Mouse (Mus musculus): Measurements from ENCODE around the gene Mthfd1.
"Not testable (repeated sequence)": the region's sequence is repeated elsewhere in the genome, so short reads cannot be mapped to it uniquely, and the experiment has no call there.

Mthfd1 gene

GRCm38 (mm10) chr12:76254725-76255498, at the start of gene Mthfd1:
TSS of gene Mthfd1 (plus strand) at chr12:76255298.
- DNase-seq (ENCODE audit: low spot score): peak; percentile 70

GRCm38 (mm10) chr12:76209429-76209974, 45.6 kb upstream of the Mthfd1 start:
- DNase-seq (ENCODE audit: low spot score): no peak

GRCm38 (mm10) chr12:76215121-76215520, 40.0 kb upstream of the Mthfd1 start:
- no peak for DNase-seq (ENCODE audit: low spot score)

- no peak for DNase-seq (ENCODE audit: low spot score)
Observed at GRCm38 (mm10) chr12:76216716-76217115, 38.4 kb upstream of the Mthfd1 start.

- not testable (repeated sequence) for DNase-seq (ENCODE audit: low spot score)
Observed at GRCm38 (mm10) chr12:76222104-76222503, 33.0 kb upstream of the Mthfd1 start.

- no peak for DNase-seq (ENCODE audit: low spot score)
Observed at GRCm38 (mm10) chr12:76230644-76231043, 24.5 kb upstream of the Mthfd1 start.

- DNase-seq (ENCODE audit: low spot score): no peak
Observed at GRCm38 (mm10) chr12:76235253-76235652, 19.8 kb upstream of the Mthfd1 start.

GRCm38 (mm10) chr12:76239145-76239838, 15.8 kb upstream of the Mthfd1 start:
- DNase-seq (ENCODE audit: low spot score): no peak

- no peak for DNase-seq (ENCODE audit: low spot score)
Observed at GRCm38 (mm10) chr12:76239839-76240571, 15.1 kb upstream of the Mthfd1 start.

GRCm38 (mm10) chr12:76240670-76241069, 14.4 kb upstream of the Mthfd1 start:
- no peak for DNase-seq (ENCODE audit: low spot score)

GRCm38 (mm10) chr12:76241084-76241483, 14.0 kb upstream of the Mthfd1 start:
- DNase-seq (ENCODE audit: low spot score): no peak

GRCm38 (mm10) chr12:76241833-76242232, 13.3 kb upstream of the Mthfd1 start:
- no peak for DNase-seq (ENCODE audit: low spot score)

GRCm38 (mm10) chr12:76244981-76245380, 10.1 kb upstream of the Mthfd1 start:
- DNase-seq (ENCODE audit: low spot score): no peak

GRCm38 (mm10) chr12:76246646-76247045, 8.5 kb upstream of the Mthfd1 start, which contains the start of gene Tex21:
TSS of gene Tex21 (minus strand) at chr12:76246746.
- no peak for DNase-seq (ENCODE audit: low spot score)

- DNase-seq (ENCODE audit: low spot score): no peak
Observed at GRCm38 (mm10) chr12:76253090-76253489, 2.0 kb upstream of the Mthfd1 start.

GRCm38 (mm10) chr12:76253591-76253990, 1.5 kb upstream of the Mthfd1 start:
- no peak for DNase-seq (ENCODE audit: low spot score)

GRCm38 (mm10) chr12:76253991-76254390, 1.1 kb upstream of the Mthfd1 start:
- no peak for DNase-seq (ENCODE audit: low spot score)

- no peak for DNase-seq (ENCODE audit: low spot score)
Observed at GRCm38 (mm10) chr12:76255499-76255875, 389 bp downstream of the Mthfd1 start.

GRCm38 (mm10) chr12:76256114-76256843, 1.2 kb downstream of the Mthfd1 start:
- DNase-seq (ENCODE audit: low spot score): no peak

GRCm38 (mm10) chr12:76260673-76261072, 5.6 kb downstream of the Mthfd1 start:
- no peak for DNase-seq (ENCODE audit: low spot score)

- DNase-seq (ENCODE audit: low spot score): no peak
Observed at GRCm38 (mm10) chr12:76261556-76261955, 6.5 kb downstream of the Mthfd1 start.

- DNase-seq (ENCODE audit: low spot score): no peak
Observed at GRCm38 (mm10) chr12:76262918-76263317, 7.8 kb downstream of the Mthfd1 start.

Data from urinary bladder, postnatal 10 days (tissue).